Mouse (Mus musculus): ENCODE data around the gene Sfxn5.

DNA sequence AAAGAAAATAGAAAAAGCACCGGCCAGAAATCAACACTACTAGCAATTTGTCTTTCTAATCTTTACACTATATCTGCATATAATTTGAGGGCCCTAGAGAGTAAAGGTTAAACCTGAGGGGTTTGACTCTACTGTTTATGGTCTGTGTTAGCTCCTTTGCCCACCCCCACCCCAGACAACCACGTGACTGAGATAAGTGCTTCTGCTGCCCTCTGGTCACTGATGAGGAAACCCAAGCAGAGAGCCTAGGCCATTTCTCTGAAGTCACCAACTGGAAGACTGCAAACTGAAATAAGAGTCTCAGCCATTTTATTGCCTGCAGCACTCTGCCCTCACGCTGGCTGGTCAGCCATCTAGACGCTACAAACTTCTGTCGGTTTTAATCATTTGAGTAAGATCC, 44.7 kb upstream of the Sfxn5 start:
- TF ChIP-seq CTCF (IDR thresholded peaks at IDR 0.05; ENCODE audit: borderline replicate concordance, insufficient read depth, low read depth, low read length) (no peak), POLR2A (IDR thresholded peaks at IDR 0.05; ENCODE audit: borderline replicate concordance, insufficient read depth, low read length) (no peak)
